Mouse (Mus musculus) frontal cortex, postnatal 36 days (tissue): ENCODE results near the gene RPS10-NUDT3.

Experiments
- DNase-seq, 2 experiments: peaks; one replicate each; pipeline ENCODE4 v3.0.0; 2022; ENCODE audit warnings: low spot score in 2 of 2

Gene RPS10-NUDT3

DNA sequence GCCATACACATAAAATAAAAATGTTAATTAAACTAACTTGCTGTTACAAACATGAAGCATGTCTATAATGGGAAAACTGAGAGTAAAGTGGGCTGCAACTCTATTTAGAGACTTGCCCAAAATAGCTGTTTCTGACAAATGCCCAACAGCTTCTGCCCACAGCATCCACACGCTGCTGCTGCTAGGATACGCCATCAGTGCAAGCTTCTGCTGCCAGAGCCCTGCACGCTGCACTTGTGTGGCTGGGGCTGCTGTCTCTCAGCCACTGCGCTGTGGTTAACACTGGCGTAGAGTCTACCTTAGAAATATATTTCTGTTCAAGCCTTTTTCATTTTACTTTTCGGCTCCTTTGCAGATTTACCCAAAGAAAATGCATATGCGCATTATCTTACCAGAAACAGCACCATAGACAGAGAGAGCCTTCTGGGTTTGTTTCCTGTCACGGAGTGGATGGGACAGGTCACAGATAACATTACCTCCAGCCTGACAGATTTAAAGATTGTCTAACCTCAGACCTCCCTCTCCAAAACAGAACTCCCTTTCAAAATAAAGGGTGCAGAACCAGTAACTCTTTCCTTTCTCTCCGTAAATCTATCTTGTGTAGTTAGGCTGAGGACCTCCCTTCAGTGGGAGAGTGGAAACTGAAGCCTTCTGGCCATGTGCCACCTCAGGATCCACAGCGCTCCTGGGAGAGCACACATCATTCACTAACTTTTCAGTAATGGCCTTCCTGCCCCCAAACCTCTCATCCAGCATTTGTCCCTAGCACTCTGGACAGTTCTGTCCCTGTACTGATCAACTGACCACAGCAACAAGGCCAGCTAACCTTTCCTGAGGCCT lies 24.1 kb downstream of the RPS10-NUDT3 start:
- DNase-seq = peak; percentile 65 to 91

DNA sequence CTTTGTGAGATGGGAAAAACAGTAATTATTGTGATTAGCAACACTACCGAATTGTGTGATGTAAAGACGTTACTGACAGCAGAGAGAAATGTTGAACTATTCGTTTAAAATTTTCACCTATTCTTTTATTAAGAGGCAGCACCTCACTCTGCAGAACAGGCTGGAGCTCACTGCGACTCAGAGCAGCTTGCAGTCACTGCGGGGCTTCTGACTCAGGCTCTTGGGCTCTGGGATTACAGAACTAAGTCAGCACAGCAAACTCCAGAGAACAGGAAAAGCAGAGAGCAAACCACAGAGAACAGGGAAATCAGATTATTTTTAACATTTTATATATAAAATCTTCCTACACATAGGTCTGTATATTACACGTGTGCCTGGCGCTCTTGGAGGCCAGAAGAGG lies 25.4 kb downstream of the RPS10-NUDT3 start:
- DNase-seq = no peak

DNA sequence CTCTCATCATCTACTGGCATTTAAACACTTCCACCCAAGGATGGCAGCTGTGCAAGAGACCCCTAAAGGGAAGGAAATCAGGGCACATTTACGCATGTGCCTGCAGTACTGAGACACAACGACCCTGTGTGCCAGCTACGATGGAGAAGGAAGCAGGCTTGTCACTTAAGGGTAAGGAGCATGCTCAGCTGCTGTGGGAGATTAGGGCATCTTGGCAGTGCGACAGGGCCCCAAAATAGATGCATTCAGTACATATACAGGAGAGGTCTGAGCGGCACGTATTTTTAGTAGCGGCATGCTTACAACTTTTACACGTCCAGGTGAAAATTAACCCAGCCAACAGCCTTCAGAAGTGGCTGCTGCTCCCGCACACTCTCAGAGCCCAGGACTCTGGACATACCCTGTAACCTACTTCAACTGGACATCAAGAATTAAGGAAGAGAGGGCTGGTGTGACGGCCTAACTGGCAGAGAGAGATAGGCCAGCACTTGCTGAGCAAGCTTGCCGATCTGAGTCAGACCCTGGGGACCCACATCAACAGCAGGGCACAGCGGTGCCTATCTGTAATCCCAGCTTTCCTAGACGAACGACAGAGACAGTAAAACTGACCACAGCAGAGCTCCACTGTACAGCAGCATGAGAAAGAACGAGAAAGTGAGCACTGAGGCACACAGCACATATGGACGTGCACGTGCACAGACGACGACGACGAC lies 31.3 kb downstream of the RPS10-NUDT3 start:
- peak in 1 of 2 experiments; percentile 55 for DNase-seq

DNA sequence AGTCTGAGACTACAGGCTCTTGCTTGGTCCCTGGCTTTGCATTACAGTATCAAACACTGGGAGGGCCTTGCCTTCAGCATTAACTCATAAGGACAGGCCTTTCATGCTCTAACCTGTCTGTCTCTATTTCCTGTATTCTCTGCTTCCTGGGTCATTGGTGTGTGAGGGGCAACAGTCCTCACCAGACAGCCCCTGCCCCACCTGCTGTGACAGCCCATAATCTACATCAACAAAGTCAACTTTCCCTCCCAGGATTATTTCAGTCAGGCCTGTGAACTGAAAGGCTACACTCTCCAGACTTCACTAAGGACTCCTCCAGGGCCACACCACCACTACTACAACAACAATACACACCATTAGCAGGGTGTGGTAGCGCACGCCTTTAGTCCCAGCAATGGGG lies 32.0 kb downstream of the RPS10-NUDT3 start:
- DNase-seq = no peak

DNA sequence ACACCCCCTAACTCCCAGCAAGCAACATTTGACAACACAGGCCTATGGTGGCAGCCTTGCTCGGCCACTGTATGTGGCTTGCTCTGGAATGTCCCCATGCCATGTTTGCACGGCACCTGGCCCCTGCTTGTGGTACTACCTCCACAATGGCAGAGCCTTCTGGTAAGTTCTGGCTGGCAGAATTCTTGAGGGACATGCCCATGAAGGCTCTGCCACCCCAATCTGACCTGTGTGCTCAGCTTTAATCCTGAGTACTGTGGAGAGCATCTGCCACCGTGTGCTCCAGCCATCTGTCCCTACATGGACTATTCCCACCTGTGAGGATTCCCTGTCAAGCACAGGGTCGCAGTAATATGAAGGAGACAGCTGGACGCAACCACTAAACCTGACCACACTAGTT lies 34.2 kb downstream of the RPS10-NUDT3 start:
- DNase-seq = no peak

DNA sequence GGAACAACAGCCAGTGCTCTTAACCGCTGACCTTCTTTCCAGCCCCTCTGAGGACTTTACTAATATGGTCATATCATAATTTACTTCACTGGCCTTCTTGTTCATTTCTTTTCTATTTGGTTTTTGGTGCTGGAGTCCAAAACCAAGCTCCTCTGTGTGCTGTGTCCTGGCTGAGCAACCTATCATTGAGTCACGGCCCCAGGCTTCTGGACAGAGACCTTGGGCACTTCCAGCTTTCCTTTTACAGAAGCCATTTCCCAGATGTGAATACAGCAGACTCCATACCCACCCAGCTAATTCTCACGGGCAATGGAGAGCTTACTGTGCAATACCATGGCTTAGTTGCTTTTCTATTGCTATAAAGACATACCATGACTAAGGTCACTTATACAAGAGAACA lies 34.7 kb downstream of the RPS10-NUDT3 start:
- DNase-seq = no peak

DNA sequence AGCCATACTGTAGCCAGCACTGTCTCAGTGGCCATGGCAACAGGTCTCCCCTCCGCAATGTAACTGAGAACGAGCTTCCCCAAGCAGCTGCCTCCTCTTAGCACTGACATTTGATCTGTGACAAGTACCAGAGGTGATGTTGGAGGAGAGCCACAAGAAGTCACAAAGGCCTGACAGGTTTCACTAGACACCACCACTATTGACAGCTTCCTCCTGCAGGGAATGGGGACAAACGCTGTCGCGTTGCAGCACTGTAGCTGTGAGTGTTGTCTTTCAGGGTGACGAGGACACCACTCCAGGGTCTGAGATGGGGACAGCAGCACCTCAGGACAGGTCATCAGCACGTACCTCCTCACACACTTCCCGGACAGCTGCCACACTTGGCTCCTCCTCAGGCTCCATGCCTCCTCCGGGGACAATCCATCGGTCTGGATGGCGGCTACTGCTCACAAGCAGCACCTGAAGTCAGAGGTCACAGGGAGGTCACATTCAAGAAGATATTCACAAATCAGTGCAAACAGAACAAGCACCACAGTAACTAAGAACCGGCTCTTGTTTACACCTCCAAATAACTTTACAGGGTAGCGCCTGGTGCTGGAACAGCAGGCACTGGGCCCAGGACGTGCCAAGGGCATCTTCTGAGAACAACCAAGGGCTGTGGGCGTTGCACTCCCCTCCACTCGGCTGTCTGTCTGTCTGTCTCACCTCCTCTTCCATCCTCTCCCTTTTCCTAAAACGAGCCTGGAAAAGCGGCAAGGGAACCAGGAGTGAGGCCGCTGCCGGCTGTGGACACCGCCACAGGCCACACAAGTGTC lies 38.4 kb downstream of the RPS10-NUDT3 start:
- DNase-seq = no peak

DNA sequence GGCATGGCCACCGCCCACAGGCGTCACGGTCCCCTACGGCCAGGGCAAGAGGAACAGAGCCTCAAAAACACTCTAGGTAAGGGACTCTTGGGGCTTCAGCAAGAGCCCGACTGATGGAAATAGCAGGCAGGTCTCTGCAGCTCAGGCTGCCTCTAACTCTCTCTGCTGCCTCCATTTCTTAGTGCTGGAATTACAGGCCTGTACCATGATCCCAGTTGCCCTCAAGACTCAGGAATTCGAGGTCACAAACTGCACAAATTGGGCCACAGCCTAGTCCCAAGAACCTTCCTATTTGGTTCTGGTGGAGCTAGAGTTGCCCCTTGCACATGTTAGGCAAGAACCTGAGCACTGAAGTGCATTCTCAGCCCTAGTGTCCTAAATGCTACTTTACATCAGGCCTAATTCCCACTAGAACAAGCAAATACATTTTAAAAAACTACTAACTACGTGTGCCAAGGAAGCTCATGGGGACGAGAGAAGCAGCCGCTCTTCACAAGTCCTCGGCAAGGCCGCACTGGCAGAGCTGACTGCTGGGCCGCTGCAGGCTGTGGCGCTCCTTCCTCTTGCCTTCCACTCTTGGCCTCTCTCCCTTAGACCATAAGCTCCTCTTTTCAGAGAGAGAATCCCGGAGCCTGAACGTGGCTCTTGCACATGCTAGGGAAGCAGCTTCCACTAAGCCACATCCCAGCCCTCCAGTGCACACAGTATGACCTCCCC lies 39.2 kb downstream of the RPS10-NUDT3 start:
- no peak for DNase-seq

DNA sequence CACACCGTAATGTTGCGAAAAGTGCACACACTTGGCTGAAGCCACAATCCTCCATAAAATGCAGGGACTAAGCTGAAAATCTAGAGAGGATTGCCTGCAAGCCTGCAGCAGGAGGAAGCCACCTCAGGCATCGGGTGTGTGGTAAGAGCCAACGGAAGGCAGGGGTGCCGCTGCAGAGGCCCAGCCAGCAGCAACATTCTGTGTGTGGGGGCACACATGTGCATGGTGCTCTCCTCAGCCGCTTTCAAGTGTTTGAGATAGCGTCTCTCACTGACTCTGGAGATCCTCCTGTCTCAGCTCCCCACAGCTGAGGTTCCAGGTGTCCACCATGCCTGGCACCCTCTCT lies 42.5 kb downstream of the RPS10-NUDT3 start:
- DNase-seq = no peak

DNA sequence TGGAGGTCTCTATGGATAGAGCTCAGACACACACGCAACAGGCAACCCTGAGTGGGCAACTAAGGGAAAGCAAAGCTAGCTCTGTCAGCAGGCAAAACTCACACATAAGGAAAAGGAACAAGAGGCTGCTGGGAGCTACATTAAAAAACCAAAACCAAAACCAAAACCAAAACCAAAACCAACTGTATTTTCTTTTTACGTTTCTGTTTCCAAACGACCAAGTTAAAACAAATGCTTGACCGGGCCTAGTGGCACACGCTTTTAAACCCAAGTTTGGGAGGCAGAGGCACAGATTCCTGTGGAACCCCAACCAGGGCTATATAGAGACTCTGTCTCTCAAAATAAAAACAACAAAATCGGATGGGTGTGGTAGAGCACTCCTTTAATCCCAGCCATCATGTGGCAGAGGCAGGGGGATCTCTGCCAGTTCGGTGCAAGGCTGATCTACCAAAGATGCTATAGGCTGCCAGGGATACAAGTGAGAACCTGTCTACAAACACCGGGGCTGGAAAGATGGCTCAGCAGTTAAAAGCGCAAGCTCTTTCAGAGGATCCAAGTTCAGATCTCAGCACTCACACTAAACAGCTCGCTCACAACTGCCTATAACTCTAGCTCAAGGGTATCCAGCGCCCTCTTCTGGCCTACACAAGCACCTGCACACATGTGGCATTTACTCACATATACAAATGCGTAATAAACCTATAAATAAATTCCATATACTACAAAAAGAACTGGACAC lies 43.0 kb downstream of the RPS10-NUDT3 start:
- no peak for DNase-seq

DNA sequence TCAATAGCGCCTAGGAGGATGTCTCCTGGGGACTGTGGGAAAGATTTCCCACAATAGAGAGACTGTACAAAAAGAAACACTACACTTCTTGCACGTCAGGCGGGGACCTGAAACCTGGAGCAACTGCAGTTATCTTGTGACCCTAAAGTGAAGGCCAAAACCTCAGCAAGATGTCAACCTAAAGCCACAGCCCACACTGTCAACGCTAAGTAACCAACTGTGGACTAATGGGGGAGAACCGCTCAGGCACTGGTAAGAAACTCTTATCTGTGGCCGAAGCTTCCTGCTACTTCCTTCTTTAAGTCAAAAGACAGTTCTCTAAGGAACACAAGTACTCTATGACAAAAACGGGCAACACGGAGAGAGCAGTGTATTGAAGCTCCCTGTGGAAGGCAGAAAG lies 46.8 kb downstream of the RPS10-NUDT3 start:
- DNase-seq = no peak

DNA sequence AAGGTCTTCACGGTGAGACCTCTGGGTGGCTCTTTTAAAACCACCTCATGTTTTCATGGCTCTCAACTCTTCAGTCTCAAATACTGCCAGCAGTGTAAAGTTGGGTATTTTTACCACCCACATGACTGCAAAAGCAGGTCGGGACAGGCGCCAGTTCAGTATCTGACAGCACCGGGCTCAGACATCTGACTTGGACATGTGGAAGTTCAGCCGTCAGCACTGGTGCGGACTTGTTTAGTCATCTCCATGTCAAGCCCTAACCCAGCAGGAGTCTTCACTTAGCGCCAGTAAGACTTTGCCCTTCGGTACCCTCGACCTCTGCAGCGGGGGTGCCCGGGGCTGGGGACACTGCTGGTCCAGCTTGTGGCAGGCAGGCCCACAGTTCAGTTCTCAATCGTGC lies 47.8 kb downstream of the RPS10-NUDT3 start:
- peak in 1 of 2 experiments; percentile 69 for DNase-seq

DNA sequence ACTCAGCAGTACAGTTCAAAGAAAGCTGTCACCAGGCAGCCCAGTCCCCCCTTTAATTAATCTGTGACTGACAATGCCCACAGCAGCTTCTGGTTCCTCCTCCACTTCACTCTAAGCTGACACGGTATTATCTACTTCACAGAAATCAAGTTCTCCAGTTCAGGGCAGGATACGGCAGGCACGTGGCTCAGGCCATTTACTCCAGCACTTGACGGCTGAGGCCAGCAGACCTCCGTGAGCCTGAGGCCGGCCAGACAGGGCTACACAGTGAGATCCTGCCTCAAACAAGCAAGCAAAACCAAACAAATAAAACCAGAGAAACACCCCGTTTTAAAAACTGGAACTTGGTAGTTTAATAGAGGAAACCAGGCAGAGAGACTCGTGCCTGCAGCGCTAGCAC lies 48.4 kb downstream of the RPS10-NUDT3 start:
- DNase-seq = no peak

DNA sequence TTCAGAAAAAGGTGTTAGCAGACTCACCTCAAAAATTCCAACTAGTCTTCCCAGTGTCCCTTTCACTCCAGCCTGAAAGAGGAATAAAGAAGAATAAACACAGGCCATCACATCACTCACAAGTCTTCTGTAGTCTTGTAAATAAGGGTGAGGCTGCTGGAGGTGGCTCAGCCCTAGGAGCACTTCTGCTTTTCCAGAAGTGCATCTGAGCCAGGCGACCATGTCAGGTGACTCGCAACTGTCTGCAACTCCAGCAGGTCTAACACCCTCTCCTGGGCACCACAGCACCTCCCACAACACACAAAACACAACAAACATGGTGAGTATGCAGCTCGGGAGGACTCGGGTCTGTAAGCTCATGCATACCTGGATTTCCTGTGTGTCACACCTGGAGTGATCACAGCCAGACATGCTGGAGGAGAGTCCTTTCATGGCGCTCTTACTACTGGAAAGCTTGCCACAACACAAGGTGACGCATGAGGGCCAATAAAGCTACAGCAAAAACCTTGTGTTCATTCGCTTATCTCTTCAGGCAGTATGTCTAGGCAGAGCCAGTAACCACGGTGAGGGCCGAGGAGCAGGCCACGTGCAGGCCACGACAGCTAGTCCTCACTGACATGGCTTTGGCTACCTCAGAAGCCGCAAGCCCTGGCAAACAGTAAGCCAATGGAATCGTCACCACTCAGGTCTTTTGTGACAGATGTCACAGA lies 51.7 kb downstream of the RPS10-NUDT3 start:
- no peak for DNase-seq

DNA sequence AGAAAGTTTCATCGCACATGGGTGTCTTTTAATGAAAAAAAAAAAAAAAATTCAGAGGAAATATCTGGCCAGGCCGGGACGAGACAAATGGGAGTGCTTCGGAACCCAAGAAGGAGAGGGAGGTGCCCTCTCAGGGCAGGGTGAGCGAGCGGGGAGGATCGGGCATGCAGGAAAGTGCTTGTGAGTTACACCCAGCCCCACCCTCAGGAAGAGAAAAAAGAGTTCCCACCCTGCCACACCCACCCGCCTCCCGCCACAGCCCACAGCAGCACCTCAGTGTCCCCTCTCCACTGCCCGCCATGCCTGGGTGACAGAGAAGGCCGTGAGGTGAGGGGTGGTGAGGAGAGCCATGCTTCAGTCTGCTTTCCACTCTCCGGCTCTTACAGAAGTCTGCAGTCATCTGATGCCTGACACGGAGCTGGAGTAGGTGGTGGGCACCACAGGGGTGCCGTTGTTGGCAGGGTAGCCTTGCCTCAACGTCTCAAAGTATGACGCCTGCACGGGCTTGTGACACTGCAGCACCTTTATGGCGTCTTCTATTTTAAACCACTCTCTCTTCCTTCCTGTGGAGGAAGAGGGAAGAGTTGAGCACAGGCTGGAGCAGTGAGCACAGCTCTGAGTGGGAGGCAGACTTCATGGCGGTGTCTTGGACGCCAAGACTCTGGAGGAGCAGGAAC lies 54.5 kb downstream of the RPS10-NUDT3 start:
- DNase-seq = peak in 1 of 2 experiments; percentile 51

DNA sequence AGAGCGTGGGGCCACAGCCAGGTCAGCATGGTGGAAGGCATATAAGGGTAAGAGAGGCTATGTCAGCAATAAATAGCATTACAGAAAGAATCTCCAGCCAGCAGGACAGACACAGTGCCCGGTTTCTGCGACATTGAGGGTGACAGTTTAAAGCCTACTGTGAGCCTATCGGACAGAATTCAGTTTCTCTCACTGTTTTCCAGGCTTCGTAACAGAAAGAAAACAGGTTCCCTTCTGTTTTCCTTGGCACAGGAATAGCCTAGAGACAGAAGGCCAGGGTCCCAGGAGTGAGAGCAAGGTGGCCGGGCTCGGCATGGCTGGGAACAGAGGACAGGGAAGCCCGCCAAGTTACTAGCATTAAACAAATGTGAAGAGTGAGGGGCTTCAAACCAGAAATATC lies 55.2 kb downstream of the RPS10-NUDT3 start:
- no peak for DNase-seq

DNA sequence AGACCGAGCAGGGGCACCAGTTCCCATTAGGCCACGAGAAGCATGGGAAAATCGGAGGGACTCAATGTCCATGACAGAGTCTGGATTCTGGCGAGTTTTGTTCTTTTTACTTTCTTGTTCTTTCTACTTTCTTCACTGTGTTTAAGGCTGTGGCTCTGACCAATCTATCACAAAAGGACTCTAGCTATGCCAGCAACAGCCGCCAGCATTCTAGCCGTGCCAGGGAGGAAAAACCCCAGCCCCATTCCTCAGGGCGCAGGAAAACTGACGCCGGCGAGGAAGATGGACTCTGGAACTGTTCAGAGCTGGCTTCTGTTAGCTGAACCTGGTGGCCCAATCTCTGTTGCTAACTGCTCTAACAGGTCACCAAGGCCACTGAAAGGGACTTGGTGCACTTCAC lies 56.5 kb downstream of the RPS10-NUDT3 start:
- peak in 1 of 2 experiments; percentile 48 for DNase-seq

DNA sequence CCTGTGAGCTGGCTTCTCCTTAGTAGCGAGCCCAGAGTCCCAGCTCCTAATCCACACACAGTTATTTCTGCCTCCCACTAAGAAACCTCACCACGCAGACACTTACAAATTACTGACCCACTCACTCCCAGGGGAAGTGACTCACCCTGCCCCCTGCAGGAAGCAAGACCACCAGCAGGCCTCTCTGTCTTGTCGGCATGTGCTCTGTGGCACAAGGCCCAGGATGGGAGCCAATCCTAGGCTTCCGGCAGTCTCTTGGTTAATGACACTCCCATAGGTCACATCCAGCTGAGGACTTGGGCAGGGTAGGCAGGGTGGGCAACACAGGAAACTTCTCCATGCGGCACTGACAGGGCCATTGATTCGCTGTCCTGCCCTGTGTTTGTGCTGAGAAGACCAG lies 57.6 kb downstream of the RPS10-NUDT3 start:
- no peak for DNase-seq

DNA sequence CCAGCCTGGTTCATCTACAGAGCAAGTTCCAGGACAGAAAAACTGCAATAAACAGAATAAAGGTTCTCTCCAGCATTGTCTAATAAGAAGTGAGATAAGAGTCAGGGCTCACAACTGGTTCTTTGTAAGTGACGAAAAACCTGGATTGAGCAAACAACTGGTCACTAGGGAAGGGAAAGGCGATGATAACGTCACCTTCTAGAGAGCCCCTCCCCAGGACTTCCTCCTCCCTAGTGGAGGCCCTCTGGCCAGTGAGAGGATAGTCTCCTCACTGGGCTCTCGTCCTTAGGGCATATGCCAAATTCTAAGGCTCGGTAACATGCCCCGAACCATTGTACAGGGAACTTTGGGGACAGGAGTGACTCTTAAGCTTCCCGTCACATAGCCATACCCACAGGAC lies 59.0 kb downstream of the RPS10-NUDT3 start:
- DNase-seq = no peak
